Mouse (Mus musculus) naive thymus-derived CD4-positive, alpha-beta T cell, adult 5 months (primary cell): ENCODE measurements around the gene Dicer1. TPM values are rescaled to one million over a fixed set of nuclear protein-coding genes. Genes with fewer than 3 reads are reported as not detected.

Experiments used
- polyA plus RNA-seq: library from polyadenylated mRNA; unstranded; fragments of 100-300 nt; shearing (Covaris generic); gene quantifications from one replicate; pipeline ENCODE4 v1.2.1, GENCODE M21; 2017

Gene Dicer1
- polyA plus RNA-seq = 60.3 TPM

GRCm38 (mm10) chr12:104751814-104752765 is at the start of gene Dicer1:
Dicer1 (minus strand) TSS chr12:104751952.

Other genes with a start within 250 kb of the Dicer1 start
- not detected for gene Clmn, start 113.1 kb upstream of the Dicer1 start, polyA plus RNA-seq